Mouse (Mus musculus) left cerebral cortex, postnatal 14 days (tissue): ENCODE measurements around the gene Cryba1. TPM values are rescaled to one million over a fixed set of nuclear protein-coding genes. Genes with fewer than 3 reads are reported as not detected.
"Not testable (repeated sequence)": the region's sequence is repeated elsewhere in the genome, so short reads cannot be mapped to it uniquely, and the experiment has no call there.

ENCODE experiments used
- DNase-seq, 2 experiments: peaks; one replicate each; pipeline ENCODE4 v3.0.0; 2021 to 2022; ENCODE audit warnings: low spot score in 2 of 2, mixed read lengths in 1 of 2
- intact Hi-C: fragments of 180-260 bp; cut with DNase I; formaldehyde crosslinking; loops from one replicate; pipeline ENCODE4 v1.15.1; 2025
- long read RNA-seq, 2 experiments: library from polyadenylated mRNA; stranded (forward); transcript quantifications; one replicate each; pipeline ENCODE4 v2.0.0; 2021
- total RNA-seq, 2 experiments: library from RNA; stranded (reverse); gene quantifications; 2 replicates each; pipeline ENCODE4 v1.2.3; 2021

Cryba1 gene
- total RNA-seq = not detected
- long read RNA-seq, experiment 1 = 0 reads
- long read RNA-seq, experiment 2, partial matches to known transcripts = 0 of 1 reads
- long read RNA-seq, experiment 2, other reads (novel, unspliced or antisense) = 1 of 1 reads

DNA sequence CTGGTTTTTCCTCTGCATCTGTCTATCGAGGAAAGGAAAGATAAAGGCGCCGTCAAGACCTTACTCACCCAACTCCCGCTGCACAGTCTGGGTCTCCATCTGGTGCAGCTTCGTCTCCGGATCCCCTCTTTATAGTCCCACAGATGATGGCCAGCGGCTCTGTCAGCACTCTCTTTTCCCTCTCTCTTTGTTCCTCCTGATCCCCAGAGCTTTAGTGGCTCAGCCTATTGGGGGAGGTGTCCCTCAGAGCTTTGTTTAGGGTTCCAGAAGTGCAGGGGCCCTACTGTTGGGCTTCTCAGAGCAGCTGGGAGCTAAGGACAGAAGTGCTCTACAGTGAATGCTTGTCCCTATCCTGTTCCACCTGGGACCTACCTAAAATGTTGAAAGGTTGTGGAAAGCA, at the start of gene Cryba1:
Gene Cryba1 (minus strand): TSS at position 101 of the 400 bp plus-strand sequence.
- no peak for DNase-seq
- intact Hi-C loops = no loop called here

DNA sequence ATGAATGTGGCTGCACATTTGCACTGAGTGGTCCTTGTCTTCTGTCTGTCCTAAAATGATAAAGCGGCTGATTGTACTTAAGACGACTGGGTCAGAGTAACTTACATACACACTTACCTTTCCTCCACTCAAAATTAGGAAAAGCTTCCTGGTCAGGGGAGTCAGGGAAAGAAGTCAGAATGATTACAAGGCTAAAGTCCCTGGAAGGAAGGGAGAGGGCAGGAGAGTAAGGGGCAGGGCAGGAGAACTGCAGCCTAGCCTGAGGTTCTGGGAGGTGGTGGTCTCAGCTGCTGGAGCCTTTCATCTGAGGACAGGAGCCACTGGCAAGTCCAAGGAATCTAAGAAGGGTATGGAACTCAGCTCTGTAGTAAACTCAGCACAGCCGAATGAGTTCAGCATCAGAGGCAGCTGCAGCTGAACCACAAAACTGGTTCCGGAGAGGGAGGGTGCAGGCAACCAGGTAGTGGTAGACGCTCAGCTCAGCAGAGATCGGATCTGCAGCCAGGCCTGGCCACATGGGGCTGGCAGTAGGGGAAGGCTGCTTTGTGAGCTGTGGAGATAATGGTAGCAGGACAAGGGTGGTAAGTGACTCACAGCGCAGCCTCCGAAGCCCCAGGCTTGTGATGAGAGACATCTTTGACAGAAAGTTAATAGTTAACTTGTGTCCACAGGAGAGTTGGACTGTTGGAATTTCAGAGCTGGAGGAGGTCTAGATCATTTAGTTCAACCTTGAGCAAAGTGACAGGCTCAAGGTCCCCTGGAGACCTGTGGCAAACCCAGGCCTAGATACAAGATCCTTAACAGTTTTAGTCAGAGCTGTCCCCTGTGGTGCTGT, 47.0 kb upstream of the Cryba1 start:
- intact Hi-C loops = no loop called here
- no peak for DNase-seq

DNA sequence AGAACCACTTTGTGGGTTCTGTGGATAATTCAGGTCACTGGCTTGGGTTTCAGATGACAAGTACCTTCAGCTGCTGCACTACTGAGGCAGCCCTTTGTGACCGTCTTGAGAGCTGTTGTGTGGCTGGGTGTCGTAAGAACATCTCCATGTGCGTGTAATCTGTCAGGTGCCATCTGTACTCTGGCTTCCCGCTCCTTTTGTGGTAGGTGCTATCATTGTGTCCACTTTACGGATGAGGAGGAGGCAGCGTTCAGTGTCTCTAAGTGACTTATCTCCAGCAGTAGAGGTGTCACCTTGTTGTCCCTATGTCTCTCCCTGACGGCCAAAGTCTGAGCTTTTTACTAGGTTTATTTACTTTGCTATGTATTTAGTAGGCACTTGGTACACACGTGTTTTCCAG, 45.3 kb upstream of the Cryba1 start:
- no peak for DNase-seq
- intact Hi-C loops = no loop called here

DNA sequence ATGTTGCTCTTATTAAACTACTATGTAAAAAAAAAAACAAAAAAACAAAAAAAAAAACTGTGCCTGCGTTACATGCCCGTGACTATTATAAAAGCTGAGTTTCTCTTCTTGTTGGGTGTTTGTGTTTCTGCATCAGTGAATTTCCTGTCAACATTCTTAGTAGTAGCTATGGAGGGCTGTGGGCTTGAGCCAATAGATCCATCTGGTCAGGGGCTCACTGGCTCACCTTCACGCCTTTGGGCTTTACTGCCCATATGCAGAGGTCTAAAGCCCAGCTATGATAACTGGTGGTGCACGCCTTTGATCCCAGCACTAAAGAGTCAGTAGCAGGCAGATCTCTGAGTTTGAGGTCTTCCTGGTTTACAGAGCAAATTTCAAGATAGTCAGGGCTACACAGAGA, 44.4 kb upstream of the Cryba1 start:
- intact Hi-C loops = no loop called here
- DNase-seq = no peak

DNA sequence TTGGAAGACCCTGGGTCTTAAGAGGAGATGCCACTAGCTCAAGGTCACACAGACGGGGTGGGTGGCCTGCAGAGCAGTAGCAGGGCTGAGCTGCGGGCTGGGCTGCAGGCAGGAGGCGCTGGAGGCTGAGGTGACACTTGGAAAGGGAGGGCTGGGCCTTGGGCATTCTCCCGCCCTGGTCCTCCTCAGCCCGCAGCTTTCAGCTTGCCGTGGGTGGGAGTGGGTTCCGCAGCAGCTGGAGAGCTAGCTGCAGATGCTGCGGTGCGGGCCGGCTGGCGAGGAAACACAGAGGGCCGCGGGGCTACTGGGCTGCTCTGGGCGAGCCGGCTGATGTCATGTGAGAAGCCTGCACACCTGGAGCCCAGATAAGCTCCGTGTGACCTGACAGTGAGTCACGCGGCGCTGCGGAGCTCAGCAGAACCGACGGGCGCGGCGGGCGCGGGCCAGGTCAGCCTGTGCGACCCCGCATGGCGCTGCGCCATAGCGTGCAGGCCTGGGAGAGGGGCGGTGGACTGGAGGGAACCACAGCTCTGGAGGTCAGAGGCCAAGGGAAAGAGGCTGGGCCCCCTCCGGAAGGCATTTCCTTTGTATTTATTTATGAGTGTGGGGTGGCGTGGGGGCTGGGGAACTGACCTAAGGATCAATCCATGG, 41.4 kb upstream of the Cryba1 start:
- intact Hi-C loops = no loop called here
- peak in 1 of 2 experiments; percentile 23 for DNase-seq

DNA sequence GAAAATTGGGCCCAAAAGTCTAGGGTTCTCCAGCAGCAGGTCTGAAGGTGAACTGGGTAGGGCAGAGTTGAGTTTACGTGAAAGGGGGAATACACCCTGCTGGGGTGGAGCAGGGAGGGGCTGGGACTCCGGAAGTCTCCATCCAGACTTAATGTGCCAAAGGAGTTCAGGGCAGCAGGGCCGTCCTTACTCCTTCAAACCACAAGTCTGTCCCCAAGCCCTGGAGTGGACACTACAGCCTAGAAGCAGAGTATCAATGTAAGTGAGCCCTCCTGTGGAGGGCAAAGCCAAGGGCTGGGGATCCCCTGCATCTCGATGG, 40.3 kb upstream of the Cryba1 start:
- intact Hi-C loops = no loop called here
- no peak for DNase-seq

DNA sequence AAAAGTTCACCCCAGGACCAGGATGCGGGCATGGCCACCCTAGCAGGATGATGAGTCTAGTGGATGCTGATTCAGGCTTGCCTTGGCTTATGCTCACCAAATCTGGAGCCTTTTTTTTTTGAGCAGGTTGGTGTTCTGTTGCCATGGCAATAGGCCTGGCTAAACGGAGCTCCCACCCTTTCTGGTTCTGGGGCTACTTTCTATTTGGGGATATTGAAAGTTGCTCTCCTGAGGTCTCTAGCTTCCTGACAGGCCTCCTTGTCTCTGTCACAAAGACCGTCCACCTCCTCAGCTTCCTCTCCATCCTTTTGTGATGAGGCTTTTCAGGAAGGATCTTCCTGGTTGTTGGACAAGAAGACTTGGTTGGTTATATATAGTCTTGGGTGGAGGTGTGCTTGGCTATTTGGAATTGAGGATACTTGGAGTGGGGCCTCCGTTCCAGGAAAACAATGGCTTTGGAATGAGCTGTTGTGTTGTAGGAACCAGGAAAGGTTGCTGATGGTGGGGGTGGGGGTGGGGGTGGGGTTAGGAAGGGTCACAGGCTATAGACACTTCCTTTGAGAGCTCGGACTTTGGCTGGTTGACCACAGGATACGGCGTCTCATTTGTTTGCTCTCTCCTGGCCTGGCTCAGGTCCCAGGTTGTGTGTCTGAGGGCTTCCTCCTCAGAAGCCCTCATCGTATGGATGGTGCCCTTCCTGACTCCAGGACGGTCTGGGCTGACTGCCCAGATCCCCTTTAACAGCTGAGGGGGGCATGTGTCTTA, 39.8 kb upstream of the Cryba1 start:
- intact Hi-C loops = no loop called here
- peak; percentile 54 to 62 for DNase-seq

DNA sequence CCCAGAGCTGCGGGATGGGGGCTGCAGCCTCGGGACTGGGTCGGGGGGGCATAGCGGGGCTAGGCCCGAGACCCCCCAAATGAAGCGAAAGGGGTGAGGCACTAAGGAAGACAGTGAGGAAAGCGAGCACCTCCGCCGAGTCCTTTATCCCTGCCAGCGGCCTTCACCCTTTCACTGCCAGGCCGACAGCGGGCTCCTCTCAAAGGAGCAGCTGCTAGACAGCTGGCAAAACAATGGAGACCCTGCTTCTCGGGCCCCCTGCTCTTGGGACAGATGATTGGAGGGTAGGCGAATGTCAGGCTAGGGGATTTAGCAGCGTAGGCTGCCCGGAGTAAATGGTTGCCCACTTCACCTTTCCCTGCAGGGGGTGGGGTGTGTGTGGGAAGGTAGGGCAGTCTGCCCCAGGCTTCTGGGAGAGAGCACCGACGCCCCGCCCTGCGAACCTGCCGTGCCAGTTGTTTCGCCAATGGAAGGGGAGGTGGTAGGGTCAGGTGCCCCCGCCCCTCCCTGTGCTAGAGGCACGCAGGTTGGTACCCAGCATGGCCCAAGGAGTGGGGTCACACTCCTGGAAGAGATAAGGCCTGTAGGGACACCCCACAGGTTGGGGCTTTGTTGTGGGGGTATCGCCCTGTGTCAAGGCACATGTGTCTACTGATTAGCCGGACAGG, 38.7 kb upstream of the Cryba1 start:
- DNase-seq = peak; percentile 30 to 32
- intact Hi-C loops = loop anchor here (1.0 kb wide), 1 partner anchor 29 kb away; no protein-coding TSS in a partner anchor

DNA sequence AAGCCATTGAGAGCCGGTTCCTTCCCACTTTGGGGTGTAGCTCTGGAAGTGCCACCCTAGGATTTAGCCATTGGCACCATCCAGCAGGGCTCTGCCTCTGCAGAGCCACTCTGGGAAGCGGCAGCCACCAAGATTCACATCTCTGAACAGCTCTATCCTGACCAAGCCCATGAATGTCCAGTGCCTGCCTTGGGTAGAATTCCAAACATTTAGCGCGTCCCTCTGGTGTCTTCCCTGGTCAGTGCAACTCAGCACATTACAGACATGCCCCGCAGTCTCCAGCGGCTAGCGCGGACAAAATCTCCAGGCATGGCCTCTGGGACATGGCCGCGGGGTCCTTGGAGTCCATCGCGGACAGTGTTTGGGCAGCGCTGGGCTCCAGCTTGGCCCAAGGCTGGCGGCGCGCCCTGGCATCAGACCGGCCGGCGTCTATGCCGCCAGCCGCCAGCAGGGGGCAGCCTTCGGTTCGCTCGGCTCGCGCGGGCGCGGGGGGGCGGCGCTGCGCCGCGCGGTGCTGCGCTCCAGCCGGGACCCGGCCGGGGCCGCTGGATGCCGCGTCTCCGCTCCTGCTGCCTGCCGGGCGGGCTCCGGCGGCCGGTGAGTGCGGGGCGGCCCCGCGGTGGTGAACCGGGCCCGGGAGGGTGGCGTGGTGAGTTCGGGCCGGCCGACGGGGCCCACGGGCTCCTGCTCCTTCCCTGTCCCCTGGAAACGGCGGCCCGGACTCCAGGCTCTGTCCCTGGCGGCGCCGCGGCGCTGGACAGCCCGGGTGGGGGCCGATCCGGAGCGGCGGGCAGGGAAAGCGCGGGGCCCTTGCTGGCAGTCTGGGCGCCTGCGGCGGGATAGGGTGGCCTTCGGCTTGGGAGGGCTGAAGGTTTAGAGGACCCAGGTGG, 37.9 kb upstream of the Cryba1 start, which contains the start of gene Myo18a:
Gene Myo18a (plus strand): TSS at position 464 of the 890 bp plus-strand sequence.
- peak; percentile 69 to 86 for DNase-seq
- intact Hi-C loops = loop anchor here (1.0 kb wide), 1 partner anchor 30 kb away; no protein-coding TSS in a partner anchor

DNA sequence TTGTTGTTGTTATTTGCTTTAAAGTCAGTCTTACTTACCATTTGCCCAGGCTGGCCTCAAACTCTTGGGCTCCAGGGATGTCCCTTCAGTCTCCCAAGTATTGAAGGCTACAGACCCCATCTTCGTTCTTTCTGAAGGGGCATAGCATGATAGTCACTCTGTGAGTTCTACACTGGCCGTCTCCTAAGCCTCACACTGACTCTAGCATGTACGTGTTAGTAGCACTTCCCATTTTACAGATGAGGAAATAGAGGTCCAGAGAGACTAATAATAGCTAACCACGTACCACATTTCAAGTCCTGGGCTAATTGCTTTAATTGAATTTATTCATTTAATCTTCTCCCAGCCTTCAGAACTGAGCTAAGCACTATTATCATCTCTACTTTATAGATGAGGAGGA, 34.9 kb upstream of the Cryba1 start:
- DNase-seq = no peak
- intact Hi-C loops = no loop called here

DNA sequence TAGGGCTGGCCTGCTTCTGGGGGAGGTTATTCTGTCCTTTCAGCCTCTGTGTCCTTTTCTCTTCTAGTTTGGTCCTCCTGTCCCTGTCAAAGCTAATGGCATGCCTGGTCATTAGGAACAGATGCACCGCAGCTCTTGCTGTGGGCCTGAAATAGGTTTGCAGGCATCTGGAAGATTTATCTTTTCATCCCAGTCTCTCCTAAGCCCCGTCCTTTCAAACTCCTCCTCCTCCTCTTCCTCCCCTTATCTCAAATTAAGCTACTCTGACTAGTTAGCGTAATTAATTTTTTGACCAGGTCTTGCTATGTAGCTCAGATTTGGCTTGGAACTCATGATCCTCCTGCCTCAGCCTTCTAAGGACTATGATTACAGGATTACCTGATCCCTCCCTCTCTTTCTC, 28.4 kb upstream of the Cryba1 start:
- intact Hi-C loops = no loop called here
- DNase-seq = no peak

DNA sequence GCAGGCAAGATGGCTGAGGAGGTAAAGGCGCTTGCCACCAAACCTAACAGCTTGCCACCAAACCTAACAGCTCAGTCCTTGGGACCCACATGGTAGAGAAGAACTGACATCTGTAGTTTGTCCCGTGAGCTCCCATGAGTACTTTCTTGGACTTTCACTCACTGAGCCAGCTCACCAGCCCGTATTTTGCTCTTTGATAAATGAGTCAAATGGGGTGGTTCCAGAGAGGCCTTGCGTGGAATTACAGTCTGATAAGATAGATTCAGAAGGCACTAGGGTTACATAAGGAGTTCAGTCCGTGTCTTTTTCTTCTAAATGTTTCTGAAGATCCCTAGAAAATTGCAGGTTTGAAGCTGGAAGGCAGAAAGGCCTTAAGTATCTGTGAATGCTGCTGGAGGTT, 27.4 kb upstream of the Cryba1 start:
- intact Hi-C loops = no loop called here

DNA sequence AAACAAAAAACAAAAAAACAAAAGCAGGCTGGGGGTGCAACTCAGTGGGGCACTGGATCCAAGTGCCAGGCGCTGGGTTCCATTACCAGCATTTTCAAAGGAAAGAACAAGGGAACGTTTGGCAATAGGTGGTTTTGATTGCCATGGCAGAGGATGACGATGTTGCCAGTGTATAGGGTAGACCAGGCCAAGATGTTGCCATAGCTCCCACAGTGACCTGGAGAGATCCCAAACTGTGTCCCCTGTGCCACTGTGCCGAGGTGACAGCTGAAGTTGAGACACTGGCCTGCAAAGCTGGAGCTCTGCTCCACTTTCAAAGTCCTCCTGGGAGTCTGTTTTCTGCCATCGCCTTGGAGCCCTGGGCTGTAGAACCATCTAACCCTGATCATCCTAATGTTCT, 23.9 kb upstream of the Cryba1 start:
- intact Hi-C loops = no loop called here
- DNase-seq = no peak

More for the DNA sequence above, 27.4 kb upstream of the Cryba1 start:
- no peak for DNase-seq

DNA sequence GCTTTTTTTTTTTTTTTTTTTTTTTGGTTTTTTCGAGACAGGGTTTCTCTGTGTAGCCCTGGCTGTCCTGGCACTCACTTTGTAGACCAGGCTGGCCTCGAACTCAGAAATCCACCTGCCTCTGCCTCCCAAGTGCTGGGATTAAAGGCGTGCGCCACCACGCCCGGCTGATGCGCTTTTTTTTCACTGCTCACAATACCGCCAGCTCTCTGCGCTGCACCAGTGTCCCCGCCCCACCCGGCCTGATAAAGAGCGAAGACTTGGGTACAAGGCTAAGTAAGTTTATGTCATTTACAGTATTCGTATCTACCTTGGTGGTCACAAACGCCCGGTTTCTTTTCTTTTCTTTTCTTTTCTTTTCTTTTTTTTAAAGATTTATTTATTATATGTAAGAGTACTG, 22.0 kb upstream of the Cryba1 start:
- intact Hi-C loops, DNase-seq: not testable (repeated sequence)

DNA sequence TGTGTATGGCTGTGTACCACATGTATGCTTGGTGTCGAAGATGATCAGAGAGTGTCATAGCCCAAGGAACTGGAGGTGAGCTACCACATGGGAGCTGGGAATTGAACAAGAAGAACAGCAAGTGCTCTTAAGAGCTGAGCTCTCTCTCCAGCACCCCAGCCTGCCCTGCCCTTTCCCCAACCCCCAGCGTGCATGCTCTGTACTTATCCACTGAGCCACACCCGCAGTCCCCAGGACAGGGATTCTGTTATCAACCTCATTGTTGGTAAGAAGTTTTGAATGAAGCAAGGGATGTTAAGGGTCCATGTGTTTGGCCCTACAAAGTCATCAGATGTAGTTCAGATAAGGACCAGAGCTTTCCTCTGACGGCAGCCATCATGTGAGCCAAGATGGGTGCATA, 21.6 kb upstream of the Cryba1 start:
- DNase-seq = no peak
- intact Hi-C loops = no loop called here

DNA sequence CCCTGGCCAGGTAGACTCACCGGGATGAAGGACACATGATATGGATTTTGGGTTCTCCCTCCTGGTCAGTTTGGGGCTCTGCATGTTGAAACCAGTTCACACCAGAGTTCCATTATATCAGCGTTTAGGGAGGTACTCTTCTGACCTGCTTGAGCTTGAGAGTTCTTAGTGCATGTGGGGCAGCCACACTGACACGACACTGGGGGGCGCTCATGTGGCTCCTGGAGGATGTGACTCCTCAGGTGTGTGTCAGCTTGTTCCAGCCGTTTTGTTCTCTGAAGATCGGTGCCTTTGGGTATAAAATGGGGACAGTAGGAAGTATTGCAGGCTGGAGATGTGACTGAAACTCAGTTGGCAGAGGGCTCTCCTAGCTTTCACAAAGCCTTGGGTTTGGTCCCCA, 18.9 kb upstream of the Cryba1 start:
- DNase-seq = no peak
- intact Hi-C loops = no loop called here

DNA sequence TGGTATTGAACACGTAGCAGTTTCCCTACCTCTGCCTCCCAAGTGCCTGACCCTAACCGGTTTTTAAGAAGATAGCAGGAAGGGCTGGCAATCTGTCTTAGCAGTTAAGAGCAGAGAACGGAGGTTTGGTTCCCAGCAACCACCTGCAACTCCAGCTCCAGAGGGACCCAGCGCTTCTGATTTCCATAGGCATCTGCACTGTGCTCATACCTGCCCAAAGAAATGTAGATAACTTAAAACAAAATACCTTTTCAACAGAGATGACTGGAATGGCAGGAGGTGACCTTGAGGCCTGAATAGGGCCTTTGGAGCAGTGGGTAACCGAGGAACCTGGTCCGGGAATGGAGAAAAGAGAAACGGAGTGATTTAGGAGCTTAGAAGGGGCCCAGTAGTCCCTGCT, 13.5 kb upstream of the Cryba1 start:
- intact Hi-C loops = loop anchor here (5.0 kb wide), 1 partner anchor 54 kb away; no protein-coding TSS in a partner anchor
- DNase-seq = no peak

DNA sequence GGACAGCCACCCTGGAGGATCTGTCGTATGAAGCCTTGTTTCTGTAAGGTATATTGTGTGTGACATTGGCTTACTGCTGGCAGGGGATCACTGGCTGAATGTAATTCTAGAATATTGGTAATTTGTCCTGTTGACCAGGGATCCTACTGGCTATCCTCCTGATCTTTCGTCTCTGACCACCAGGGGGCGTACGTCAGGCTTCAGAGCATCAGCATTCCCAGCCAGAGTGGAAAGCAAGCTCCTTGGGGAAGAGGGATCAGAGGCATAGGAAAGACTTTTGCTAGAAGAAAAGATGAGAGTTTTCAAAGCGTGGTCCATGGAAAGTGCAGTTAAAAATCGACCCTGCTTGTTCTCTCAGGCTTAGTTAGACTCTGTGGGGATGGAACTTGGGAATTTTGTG, 12.2 kb upstream of the Cryba1 start:
- intact Hi-C loops = loop anchor here (5.0 kb wide), 1 partner anchor 55 kb away; no protein-coding TSS in a partner anchor
- DNase-seq = peak; percentile 82 to 90
